Mouse (Mus musculus): ENCODE measurements around the gene 1700025G04Rik. TPM values are rescaled to one million over a fixed set of nuclear protein-coding genes. Genes with fewer than 3 reads are reported as not detected.
"Not testable (repeated sequence)": the region's sequence is repeated elsewhere in the genome, so short reads cannot be mapped to it uniquely, and the experiment has no call there.

1700025G04Rik gene
- total RNA-seq, 2 experiments from 2014 or later, result 62.8 to 67.7 TPM

DNA sequence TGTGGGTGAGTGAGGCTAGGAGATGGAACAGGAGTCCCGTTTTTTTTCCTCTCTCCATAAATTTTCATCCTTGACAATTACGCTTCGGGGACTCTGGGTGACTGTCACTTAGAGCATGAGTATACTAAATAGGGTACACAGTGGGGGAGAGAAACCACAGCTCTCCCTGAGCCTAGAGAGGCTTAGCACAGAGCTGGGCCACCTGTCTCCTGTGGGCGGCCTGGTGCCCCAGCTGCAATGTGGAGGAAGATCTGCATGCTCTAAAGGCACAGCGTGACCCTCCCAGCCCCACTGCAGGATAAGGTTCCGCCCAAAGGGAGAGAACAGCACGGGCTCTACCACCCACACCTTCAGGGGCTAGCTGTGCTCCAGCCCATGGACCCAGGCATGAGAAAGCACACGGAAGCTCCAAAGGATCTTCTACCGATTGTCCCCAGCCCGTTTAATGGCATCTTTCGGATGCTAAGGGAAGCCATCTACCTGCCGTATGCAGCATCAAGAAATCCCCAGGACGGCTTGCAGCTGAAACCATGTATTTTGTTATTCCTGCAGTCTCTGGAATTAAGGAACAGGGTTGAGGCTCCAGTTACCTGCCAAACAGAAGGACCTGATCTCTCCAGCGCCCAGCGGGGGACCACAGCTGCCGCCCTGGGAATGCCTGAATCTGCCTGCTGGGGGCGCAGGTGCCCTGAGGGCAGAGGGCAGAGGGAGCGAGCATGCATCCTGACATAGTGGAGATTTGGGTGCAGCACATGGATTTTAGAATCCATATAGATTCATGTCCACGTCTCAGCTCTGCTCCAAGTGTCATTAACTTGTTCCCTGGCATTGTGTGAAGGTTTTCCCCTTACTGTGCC is 243.8 kb downstream of the 1700025G04Rik start:
- no peak for DNase-seq

DNA sequence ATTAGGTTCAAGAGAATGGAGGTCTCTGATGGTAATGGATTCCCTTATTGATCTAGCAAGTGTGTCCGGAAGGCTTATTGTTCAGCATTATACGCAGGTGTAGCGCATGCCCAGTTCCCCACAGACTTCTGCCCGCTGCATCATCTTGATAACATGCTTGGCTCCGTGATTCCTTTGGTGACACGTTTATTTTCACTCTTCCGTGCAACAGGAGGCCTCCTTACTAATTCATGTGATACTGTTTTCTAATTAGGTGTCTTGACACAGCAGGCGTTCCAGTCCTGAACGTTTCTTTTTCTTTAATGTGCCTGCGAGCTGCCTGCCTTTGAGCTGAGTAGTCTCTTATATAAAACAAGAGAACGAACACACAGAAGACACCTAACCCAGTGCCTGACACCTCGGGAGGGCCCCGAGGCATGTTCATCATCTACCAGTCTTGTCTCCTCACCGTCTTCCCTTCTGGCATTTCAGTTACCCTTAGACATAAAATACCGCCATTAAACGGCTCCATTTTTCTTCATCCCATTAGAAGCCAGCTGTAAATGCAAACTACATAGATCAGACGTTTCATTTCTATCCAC is 244.6 kb downstream of the 1700025G04Rik start:
- no peak for DNase-seq

DNA sequence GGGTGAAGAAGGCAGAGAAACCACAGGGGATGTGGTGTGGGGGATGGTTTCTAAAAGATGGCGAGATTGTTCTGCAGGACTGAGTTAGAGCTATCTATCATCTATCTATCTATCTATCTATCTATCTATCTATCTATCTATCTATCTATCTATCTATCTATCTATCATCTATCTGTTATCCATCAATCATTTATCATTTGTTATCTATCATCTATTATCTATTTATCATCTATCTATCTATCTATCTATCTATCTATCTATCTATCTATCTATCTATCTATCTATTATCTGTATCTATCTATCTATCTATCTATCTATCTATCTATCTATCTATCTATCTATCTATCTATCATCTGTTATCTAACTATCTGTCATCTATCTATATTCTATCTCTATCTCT is 249.6 kb downstream of the 1700025G04Rik start:
- not testable (repeated sequence) for DNase-seq

DNA sequence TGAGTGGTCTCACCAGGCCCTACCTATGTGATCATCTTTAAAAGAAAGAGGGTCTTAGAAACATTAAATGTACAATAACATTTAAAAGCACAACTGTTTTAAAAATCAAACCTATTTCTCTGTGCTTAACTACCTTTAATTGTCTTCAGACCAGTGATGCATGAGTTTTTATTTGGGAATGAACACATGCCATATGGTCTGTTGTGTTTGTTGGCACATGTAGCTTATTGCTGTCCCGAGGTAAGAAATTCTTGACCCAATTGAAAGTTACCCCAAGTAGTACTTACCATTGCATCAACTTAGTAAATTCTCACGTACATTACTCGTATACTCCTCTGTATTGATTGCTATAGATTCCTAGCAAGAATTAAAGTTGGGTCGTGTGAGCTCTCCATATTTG is 254.7 kb downstream of the 1700025G04Rik start:
- no peak for DNase-seq

DNA sequence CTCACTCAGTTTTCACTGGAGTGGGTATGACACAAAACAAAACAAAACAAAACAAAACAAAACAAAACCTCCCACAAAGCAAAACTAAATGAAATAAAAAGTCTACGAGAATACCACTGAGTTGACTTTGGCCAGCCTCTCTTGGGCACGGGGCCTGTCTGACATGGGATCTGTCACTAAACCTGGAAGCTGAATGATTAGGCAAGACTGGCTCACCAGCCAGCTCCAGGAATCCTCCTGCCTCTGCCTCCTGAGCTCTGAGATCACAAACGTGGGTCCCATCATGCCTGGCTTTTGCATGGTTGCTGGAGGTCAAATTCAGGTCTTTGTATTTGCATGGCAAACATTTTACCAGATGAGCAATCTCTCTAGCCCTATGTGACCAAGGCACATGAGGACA is 258.1 kb downstream of the 1700025G04Rik start:
- no peak for DNase-seq

DNA sequence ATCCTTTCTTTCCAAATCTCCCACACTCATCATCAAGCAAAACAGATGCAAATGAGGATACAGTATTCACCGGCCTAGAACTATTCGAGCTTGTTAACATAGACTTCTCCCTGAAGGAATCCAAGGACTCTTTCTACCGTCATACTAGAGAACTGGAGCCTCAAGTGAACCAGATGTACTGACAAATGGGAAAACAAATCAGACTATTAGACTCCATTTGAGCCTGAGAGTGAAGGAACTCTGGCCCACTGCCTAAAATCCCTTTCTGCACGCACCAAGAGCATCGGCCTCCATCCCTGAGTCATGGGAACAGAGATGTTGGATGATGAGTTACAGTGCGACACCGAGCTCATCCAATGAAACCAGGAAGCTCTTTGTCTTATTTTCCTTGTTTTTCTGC is 264.9 kb downstream of the 1700025G04Rik start:
- DNase-seq, result no peak

DNA sequence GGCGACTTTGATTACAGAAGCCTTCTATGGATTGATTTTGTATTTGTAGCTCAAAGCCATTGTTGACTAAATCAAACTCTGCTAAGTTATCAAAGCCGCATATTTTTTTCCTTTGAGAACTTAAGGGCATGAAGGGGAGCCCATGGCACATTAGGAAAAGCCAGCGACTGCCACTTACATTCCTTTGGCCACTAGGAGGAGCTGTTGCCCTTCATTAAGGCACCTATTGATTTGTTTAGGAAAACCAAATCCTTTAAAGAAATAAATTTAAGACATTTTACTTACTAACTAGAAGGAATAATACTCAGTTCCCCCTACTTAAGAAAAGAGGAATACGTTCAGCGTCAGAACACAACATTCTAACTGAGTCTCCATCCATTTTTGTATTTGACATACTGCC is 269.5 kb downstream of the 1700025G04Rik start:
- DNase-seq, result peak; percentile 84

DNA sequence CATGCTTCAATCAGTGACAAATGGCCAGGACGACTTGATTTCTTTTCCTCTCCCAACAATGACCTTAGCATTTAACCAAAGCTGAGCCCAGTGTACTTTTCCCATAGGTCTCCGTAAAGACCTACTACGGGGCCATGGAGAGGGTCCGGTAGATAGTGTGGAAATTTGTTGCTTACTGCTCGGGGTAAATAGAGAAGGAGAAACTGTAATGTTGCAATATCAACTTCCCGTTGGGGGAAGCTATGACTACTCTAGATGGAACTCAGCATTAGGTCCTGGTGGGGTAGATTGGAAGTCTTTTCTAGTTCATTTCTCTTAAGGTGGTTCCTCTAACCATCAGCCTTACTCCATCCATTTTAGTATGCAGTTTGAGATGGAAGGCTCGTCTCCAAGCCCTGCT is 270.7 kb downstream of the 1700025G04Rik start:
- no peak for DNase-seq

DNA sequence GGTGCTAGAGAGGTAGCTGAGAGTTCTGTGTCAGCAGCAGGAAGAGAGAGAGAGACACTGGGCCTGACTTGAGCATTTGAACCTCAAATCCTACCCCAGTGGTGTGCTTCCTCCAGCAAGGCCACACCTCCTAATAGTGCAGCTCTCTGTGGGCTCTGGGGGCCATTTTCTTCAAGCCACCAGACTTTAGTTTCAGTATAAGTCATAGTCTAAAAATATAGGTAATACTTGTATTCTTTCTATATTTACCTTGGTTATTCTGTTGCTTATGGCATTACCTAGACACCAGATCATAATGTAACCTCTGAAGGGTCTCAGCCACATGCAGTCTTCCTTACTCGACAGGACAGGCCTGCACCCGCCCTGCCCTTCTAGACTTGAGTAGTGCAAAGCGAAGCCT is 273.9 kb downstream of the 1700025G04Rik start:
- no peak for DNase-seq

DNA sequence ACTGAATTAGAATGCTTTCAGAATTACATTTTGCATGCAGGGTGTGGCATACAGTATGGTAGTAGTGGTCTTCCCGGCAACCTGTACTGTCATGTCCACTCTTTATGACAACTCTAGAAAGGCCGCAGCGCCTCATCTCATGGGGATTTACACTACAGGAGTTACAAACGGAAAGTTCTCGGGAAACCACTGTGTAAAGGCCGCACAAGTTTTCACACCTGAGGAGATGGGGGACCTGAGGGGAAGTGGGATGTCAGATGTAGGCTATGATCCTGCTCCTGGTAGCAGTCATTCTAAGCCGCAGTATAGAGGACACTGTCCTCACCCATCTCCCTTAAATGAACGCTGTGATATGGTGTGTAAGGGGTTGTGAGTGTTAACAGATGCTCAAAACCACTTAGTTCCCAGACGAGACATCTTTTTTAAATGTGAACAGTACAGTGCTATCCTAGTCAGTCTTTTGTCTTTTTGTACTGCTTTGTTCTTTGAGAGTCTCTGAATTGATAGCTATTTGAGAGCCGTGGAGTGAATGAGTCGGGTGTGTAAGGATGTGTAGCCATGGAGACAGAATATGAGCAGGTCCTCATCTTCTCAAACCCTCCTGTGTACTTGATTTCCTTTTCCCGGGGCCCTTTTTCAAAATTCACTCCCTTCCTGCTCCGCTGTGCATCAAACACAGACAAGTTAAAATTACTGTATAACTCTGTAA is 277.8 kb downstream of the 1700025G04Rik start:
- DNase-seq, result no peak

DNA sequence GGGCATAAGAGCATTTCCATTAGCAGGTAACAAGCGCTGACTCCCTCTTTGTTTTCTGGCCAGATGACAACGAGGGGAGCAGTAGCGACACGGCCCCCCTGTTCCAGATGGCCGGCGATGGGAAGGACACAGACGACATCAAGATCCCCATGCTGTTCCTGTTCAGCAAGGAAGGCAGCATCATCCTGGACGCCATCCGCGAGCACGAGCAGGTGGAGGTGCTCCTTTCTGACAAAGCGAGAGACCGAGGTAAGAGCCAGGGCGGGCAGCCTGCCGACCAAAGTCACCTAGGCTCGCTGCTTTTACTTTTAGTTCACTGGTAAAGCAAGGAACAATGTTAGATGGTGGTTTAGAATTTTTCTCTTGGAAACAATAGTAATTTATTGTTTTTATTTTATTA is 278.5 kb downstream of the 1700025G04Rik start:
- DNase-seq, result no peak

DNA sequence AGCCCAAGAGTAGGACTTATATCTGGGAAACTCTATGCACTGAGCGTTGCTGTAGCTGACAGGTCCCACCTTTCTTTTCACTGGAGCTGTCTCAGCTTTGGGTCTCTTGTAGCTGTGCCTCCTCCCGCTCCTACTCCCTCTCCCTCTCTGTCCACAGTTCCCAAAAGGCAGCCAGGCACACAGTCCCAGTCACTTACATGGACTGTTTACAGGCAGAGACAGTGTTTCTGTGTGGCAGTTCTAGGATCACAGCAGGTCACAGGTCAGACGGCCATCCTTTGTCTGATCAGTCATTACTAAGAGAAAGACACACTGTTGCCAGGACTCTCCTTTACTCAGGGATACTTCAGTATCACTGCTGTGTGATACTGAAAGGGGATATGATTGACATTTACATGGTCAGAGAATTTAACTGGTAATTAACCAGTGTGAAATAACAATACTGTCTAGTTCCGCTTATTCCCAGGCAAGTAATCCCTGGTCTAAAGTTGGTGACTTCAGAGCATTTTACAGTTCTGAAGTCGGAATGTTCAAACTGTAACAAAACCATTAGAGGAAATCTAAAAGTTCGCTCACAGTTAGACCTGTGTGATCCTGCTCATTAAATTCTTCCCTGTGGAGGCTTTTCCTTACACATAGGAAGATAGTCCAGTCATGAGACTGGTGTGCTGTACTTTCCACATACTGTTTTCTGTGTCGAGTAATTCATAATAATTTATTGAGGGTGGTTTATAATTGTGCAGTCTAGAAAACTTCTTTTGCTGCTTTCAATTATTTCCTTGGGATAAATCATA is 279.1 kb downstream of the 1700025G04Rik start:
- no peak for DNase-seq

DNA sequence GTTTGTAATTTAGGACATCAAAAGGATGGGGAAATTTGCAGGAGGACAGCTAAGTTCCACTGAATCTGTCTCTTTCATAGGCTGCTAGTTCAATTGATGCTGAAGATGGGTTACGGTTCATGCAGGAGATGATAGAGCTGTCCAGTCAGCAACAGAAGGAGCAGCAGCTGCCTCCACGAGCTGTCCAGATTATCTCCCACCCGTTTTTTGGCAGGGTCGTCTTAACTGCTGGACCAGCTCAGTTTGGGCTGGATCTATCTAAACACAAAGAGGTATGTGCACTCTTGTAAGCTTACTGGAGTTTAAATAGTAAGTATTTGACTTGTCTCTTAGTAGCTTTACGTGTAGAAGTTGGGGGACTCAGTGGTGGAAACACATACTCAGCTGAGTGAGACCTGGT is 282.6 kb downstream of the 1700025G04Rik start:
- no peak for DNase-seq

DNA sequence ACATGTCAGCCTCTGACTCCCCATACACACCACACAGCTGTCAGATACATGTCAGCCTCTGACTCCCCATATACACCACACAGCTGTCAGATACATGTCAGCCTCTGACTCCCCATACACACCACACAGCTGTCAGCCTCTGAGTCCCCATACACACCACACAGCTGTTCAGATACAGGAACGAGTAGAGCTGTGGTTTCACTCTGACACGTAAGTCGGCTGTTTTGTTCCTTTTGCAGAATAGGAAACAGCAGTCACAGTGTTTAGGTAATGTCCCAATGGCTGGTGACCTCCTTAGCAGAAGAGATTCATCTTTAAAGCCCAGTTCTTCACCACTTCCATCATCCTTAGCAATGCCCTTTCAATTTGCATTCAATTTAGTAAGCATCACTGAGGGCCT is 287.1 kb downstream of the 1700025G04Rik start:
- DNase-seq, result not testable (repeated sequence)
